Mouse (Mus musculus) midbrain, embryonic 11.5 days (tissue): ENCODE results near the gene Naa11. TPM values are rescaled to one million over a fixed set of nuclear protein-coding genes. Genes with fewer than 3 reads are reported as not detected.
A peak's percentile ranks its signal among the peaks of the same experiment; 100 is the strongest.

Source experiments
- ATAC-seq: fragments of 200-750 bp; cut with Nextera tagmentation; 2 replicates; pipeline ENCODE4 v1.8.0; 2017; ENCODE audit warnings: moderate TSS enrichment, moderate library complexity; ENCODE audit not compliant: low FRiP score
- DNase-seq: peaks from one replicate; pipeline ENCODE4 v3.0.0; 2015; ENCODE audit warnings: low spot score; ENCODE audit errors: missing footprints
- H3K27ac ChIP-seq: fragments of 300-500 bp; sonication (generic); 2 replicates; pipeline ENCODE4 v1.5.1; 2014; ENCODE audit warnings: low read depth, low read length
- H3K27me3 ChIP-seq: fragments of 300-500 bp; sonication (generic); 2 replicates; pipeline ENCODE4 v1.6.1; 2014; ENCODE audit warnings: mild to moderate bottlenecking, low read length, moderate library complexity, mixed read lengths; ENCODE audit not compliant: control insufficient read depth, insufficient read depth
- H3K36me3 ChIP-seq: fragments of 300-500 bp; sonication (generic); 2 replicates; pipeline ENCODE4 v1.6.1; 2014; ENCODE audit warnings: mild to moderate bottlenecking, low read length, moderate library complexity, mixed read lengths; ENCODE audit not compliant: control insufficient read depth, insufficient read depth
- H3K4me1 ChIP-seq: fragments of 300-500 bp; sonication (generic); 2 replicates; pipeline ENCODE4 v1.6.1; 2014; ENCODE audit warnings: low read length; ENCODE audit not compliant: control insufficient read depth, insufficient read depth
- H3K4me2 ChIP-seq: fragments of 300-500 bp; sonication (generic); 2 replicates; pipeline ENCODE4 v1.6.1; 2014; ENCODE audit warnings: mild to moderate bottlenecking, moderate library complexity
- H3K4me3 ChIP-seq: fragments of 300-500 bp; sonication (generic); 2 replicates; pipeline ENCODE4 v1.5.1; 2014; ENCODE audit warnings: low read depth, low read length
- H3K9ac ChIP-seq: fragments of 300-500 bp; sonication (generic); 2 replicates; pipeline ENCODE4 v1.6.1; 2014; ENCODE audit warnings: low read length
- H3K9me3 ChIP-seq: fragments of 300-500 bp; sonication (generic); 2 replicates; pipeline ENCODE4 v1.6.1; 2016; ENCODE audit warnings: low read length; ENCODE audit not compliant: control insufficient read depth
- WGBS: fragments of 180-500 bp; shearing (Covaris S2); extraction: QIAGEN DNeasy Blood & Tissue Kit; methylation state at CpG from one replicate; pipeline ENCODE4 v1.1.7; 2014; 5-methylcytosine and 5-hydroxymethylcytosine counted together
- polyA plus RNA-seq: library from polyadenylated mRNA; unstranded; fragments of >200 nt; fragmentation: Nextera tagmentation; extraction: Ambion mirVana; gene quantifications from 2 replicates; pipeline ENCODE4 v1.2.1, GENCODE M21; 2014

The Naa11 gene
- polyA plus RNA-seq: not detected in 2 replicates

DNA sequence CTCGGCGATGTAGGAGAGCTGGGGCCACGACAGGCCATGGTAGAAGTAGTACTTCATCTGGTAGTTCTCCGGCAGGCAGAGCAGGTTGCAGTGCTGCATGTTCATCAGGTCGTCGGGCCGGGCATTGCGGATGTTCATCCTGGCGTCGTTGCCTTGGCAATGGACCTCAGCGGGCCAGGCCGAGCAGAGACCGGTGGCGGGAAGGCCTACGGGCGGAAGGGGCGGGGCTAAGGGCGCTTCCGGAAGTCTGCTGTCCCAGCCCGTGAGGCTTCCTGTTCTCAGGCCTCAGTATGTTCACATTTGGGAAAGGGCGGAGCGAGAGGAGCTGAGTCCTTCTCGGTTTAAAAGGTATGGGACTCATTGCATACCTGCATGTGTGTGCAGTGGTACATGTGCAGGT, at the start of gene Naa11:
TSS of gene Naa11 (minus strand) at position 220 of the 400 bp plus-strand sequence.
- no peaks in the 10 kb centered on the region for H3K4me1 ChIP-seq
- H3K9me3 ChIP-seq: no peaks in the 10 kb centered on the region
- no peak within 1 kb of the TSS for H3K9ac ChIP-seq
- 96% methylated on average over 23 of the region's 23 CpGs for WGBS
- H3K4me2 ChIP-seq: no peak within 1 kb of the TSS
- H3K27ac ChIP-seq: no peak within 1 kb of the TSS
- no peaks in the 10 kb centered on the region for H3K27me3 ChIP-seq
- H3K36me3 ChIP-seq: no peaks in the 10 kb centered on the region
- H3K4me3 ChIP-seq: no peak within 1 kb of the TSS
- ATAC-seq (no peak), DNase-seq (no peak)

DNA sequence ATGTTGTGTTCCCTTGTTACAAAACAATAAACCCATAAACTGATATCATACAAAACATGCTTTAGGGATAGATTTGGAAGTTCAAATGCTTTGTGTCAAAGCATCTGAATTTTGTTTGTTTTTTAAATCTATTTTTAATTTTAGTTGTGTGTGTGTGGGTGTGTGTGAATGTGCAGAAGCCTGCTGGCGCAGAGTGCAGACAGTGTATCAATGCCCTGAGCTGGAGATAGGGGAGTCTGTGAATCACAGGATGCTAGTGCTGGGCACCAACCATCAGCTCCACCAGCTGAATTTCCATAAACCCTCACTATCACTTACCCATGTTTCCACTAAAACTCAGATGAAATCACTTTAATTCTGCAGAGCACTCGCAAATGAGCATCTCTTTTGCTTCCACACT, 40.3 kb upstream of the Naa11 start:
- Histone ChIP-seq H3K27me3 (no peaks in the 10 kb centered on the region), H3K4me2 (no peak overlapping the region), H3K9me3 (no peaks in the 10 kb centered on the region), H3K27ac (no peak overlapping the region), H3K4me1 (no peaks in the 10 kb centered on the region), H3K9ac (no peak overlapping the region), H3K36me3 (no peaks in the 10 kb centered on the region), H3K4me3 (no peak overlapping the region)
- WGBS: 93% methylated on average over 2 of the region's 2 CpGs
- DNase-seq (no peak), ATAC-seq (no peak)

DNA sequence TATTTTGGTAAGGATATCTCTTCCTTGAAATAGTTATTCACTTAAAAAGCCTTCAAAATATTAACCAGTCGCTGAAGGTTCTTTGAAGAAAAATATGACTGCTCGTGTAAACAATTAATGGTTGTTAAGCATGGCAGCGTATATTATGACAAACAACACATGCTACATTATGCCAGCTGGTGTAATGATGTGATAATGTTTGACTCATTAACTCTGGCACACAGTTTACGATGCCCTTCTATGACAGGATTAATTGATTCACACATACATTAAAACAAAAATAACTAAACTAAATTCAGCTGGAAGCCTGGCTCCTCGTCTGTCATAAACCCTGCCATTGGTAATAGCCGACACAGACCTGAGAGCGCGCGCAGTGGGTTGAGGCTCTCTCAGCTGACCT, 37.8 kb upstream of the Naa11 start:
- Histone ChIP-seq H3K36me3 (no peaks in the 10 kb centered on the region), H3K9me3 (no peaks in the 10 kb centered on the region), H3K4me3 (no peak overlapping the region), H3K27me3 (no peaks in the 10 kb centered on the region), H3K4me2 (no peak overlapping the region), H3K9ac (no peak overlapping the region), H3K4me1 (no peaks in the 10 kb centered on the region), H3K27ac (no peak overlapping the region)
- no peak for DNase-seq
- ATAC-seq: no peak
- WGBS: 92% methylated on average over 9 of the region's 9 CpGs

DNA sequence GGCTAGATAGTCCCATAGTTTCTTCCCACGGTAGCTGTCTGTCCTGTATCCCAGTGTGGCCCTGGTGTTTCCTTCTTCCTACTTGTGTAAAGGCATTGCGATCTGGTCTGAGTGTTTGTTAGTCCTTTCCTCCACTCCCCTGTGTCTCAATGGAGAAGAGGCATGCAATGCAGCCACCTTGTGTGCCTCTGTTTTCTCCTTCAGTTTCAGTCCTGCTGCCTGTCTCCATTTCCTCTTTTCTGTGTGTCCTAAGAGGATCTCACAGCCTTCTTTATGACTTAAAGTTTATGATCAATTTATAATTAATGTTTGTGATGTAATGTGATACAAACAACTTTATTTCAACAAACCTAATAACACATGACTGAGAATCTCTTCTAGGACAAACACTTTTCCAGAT, 29.5 kb upstream of the Naa11 start:
- H3K4me2 ChIP-seq: no peak overlapping the region
- WGBS: 88% methylated on average over 2 of the region's 2 CpGs
- no peak for ATAC-seq

DNA sequence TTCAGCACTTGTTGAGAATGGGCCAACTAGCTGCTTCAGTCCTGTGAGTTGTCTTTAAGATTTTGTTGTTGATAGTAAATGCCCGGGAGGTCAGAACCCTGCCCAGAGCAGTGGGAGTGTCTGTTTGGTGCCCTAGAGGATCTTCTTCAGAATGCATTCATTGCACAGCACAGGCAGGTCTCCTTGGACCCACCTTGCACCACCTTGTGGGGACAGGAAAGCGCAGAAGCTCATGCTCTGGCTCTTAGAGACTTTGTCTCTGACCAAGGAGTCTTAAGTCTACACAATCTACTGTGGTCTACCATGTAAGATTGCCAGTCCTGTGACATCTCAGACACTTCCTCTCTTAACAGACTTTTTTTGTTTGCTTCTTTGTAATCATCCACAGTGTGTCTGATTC, 25.0 kb upstream of the Naa11 start:
- DNase-seq: no peak
- Histone ChIP-seq H3K4me2 (no peak overlapping the region), H3K4me1 (no peaks in the 10 kb centered on the region), H3K4me3 (no peak overlapping the region), H3K36me3 (no peaks in the 10 kb centered on the region), H3K9me3 (no peaks in the 10 kb centered on the region), H3K27ac (no peak overlapping the region), H3K27me3 (no peaks in the 10 kb centered on the region), H3K9ac (no peak overlapping the region)
- no peak for ATAC-seq
- WGBS: 86% methylated on average over 2 of the region's 2 CpGs

More for the DNA sequence above, 29.5 kb upstream of the Naa11 start:
- H3K4me1 ChIP-seq: no peaks in the 10 kb centered on the region
- no peaks in the 10 kb centered on the region for H3K36me3 ChIP-seq
- no peak overlapping the region for H3K9ac ChIP-seq
- no peaks in the 10 kb centered on the region for H3K27me3 ChIP-seq
- H3K9me3 ChIP-seq: no peaks in the 10 kb centered on the region
- H3K4me3 ChIP-seq: no peak overlapping the region
- H3K27ac ChIP-seq: no peak overlapping the region
- DNase-seq: no peak

DNA sequence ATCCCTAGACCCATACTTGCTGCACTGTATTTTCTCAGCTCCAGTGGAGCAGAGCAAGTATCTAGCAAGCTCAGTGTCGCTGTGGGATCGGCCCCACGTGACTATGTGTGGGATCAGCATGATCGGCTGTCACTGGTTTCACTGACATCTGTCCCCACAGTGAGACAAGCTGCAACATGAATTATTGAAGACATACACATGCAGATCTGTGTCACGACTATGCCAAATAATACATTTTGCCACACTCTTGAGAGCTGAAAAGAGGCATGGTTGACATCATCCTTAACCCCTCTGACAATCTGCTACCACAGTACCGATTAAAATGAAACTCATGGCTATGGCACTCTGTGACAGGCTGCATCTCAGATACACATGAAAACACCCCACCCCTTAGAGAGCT, 23.7 kb upstream of the Naa11 start:
- no peak overlapping the region for H3K4me3 ChIP-seq
- H3K27me3 ChIP-seq: no peaks in the 10 kb centered on the region
- H3K9me3 ChIP-seq: no peaks in the 10 kb centered on the region
- no peaks in the 10 kb centered on the region for H3K4me1 ChIP-seq
- DNase-seq (no peak), ATAC-seq (peak; percentile 50; the same call in 1 of the 2 replicates)
- 74% methylated on average over 6 of the region's 6 CpGs for WGBS
- H3K36me3 ChIP-seq: no peaks in the 10 kb centered on the region
- no peak overlapping the region for H3K9ac ChIP-seq
- H3K27ac ChIP-seq: no peak overlapping the region
- no peak overlapping the region for H3K4me2 ChIP-seq

DNA sequence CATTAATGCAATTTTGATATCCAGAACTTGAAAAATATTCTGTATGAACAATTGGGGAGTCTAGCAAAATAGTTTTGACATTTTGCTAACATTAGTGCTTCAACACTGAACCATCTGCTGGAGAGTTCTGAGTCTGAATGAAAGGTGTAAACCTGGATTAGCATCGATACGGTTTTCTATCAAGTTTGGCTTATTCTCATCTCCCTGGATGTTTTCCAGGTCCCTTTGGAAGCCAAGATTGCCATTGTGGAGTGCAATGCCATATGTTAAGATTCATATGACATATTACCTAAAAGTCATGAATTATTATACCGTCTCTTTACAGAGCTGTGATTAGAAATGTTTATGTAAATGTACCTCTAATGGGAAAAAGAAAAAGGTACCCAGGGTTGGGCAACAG, 21.5 kb upstream of the Naa11 start:
- H3K4me3 ChIP-seq: no peak overlapping the region
- H3K27me3 ChIP-seq: no peaks in the 10 kb centered on the region
- ATAC-seq (no peak), DNase-seq (no peak)
- H3K36me3 ChIP-seq: no peaks in the 10 kb centered on the region
- no peak overlapping the region for H3K9ac ChIP-seq
- 96% methylated on average over 3 of the region's 3 CpGs for WGBS
- no peak overlapping the region for H3K27ac ChIP-seq
- no peak overlapping the region for H3K4me2 ChIP-seq
- no peaks in the 10 kb centered on the region for H3K9me3 ChIP-seq
- H3K4me1 ChIP-seq: no peaks in the 10 kb centered on the region

DNA sequence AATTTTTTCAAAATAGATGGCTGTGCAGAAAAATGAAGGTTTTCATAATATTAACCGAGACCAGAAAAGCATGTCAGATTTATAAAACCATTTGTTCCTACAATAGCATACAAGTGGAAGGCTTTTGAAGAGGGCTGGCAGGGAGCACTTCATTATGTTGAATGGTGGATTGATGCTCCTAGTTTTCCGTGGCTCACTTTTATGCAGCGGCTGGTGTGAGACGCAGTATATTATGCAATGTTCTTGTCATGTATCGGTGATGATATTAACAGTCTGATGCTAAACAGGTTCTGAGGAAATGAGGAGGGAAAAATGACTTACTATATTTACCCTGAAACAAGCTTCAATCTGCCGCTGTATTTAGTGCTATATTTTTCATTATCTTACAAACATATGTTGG, 18.0 kb upstream of the Naa11 start:
- Histone ChIP-seq H3K4me1 (no peaks in the 10 kb centered on the region), H3K9me3 (no peaks in the 10 kb centered on the region), H3K4me2 (no peak overlapping the region), H3K9ac (no peak overlapping the region), H3K27ac (no peak overlapping the region), H3K27me3 (no peaks in the 10 kb centered on the region), H3K4me3 (no peak overlapping the region), H3K36me3 (no peaks in the 10 kb centered on the region)
- ATAC-seq: no peak
- DNase-seq: no peak
- WGBS: 83% methylated on average over 6 of the region's 6 CpGs

DNA sequence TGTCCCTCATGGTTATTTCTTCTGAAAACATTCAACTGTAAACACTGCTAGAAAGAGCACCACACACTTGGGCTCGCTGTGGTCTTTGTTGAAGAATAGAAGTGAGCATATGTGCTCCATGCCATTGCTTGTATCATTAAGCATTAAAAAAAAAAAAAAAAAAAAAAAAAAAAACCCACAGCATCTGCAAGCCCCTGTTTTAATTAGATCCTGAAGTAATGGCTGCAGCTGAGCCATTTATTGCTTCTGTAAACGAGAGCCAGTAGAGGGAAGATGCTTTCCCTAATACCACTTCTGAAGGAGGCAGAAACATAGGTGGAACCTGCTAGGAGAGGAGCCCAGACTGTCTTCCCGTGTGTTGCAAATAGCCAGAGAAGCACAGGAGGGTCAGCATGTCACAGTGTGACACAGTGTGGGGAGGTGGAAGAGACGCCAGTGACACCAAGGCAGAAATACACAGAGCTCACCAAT, 17.1 kb upstream of the Naa11 start:
- Histone ChIP-seq H3K27me3 (no peaks in the 10 kb centered on the region), H3K4me3 (no peak overlapping the region), H3K27ac (no peak overlapping the region), H3K9me3 (no peaks in the 10 kb centered on the region), H3K9ac (no peak overlapping the region), H3K4me1 (no peaks in the 10 kb centered on the region), H3K4me2 (no peak overlapping the region), H3K36me3 (no peaks in the 10 kb centered on the region)
- 65% methylated on average over 4 of the region's 4 CpGs for WGBS
- no peak for DNase-seq
- ATAC-seq: peak; percentile 30; the same call in 1 of the 2 replicates

DNA sequence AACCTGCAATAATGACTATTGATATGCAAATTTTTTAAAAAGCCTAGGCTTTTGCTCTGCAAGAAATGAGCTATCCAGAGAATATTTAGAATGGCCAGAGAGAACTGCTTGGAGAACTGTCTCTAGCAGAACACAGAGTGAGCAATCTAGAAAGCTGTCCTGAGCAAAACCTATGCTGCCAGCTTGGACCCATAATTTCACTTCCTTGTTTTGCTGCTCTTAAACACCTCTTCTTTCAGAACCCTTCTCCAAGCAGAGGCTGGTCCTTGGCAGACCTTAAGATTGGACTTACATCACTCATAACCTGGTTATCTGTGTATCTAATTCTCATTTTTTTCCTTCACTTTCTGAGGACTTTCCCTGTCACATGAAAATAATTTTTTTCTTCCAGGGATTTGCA, 8.9 kb upstream of the Naa11 start:
- H3K4me3 ChIP-seq: no peak overlapping the region
- H3K4me1 ChIP-seq: no peaks in the 10 kb centered on the region
- ATAC-seq: no peak
- H3K27me3 ChIP-seq: no peaks in the 10 kb centered on the region
- no peak overlapping the region for H3K9ac ChIP-seq
- DNase-seq: no peak
- no peak overlapping the region for H3K4me2 ChIP-seq
- no peaks in the 10 kb centered on the region for H3K9me3 ChIP-seq
- H3K27ac ChIP-seq: no peak overlapping the region
- no peaks in the 10 kb centered on the region for H3K36me3 ChIP-seq
